Comparison of ENCODE assay signal across 10 mouse cellular contexts in the genomic region with DNA sequence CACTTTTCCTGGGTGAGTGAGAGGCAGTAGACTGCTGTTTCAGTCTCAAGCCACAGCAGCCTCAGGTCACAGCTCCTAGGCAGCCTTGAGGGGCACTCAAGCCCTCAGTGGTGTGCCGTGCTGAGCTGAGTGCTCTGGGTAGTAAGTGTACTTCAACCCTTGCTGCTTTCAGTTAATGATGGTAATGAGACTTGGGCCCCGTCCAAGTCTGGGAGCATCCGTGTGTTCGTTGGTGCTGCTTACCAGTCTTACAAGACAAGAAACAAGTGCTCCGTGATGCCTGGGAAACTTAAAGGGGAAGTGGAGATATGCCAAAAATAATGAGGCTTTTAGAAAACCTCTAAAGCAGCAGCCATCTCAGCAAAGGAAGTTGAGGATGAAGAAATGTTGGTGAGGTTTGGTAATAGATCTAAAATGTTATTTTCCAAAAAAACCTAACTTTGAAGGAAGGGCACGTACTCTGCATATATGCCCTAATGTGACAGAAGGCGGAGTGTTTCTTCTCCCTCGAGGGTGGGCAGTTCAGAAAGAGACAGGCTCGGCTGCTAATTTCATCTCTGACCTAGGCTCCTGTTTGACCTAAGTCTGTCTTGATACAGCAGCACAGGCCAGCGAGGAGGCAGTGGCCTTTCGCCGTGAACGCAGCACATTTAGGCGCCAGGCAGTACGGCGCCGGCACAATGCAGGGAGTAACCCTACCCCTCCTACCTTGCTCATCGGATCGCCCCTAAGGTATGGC.
A peak's percentile ranks its signal among the peaks of the same experiment; 100 is the strongest.
DNase-seq lines count a peak whose midpoint lies in the region; ATAC-seq lines count a peak whose summit lies in the region.
"Had no signal": no experiment of that assay in that cellular context is flagged by ENCODE, and none has a peak within 500 bp of the region (broad histone marks: within the 10 kb centered on the region; RNA-seq: fewer than 3 reads in every experiment).

No protein-coding gene starts in this region.

- ATAC-seq in forebrain, embryonic 13.5 days = 0 out of 2 replicates have a peak, but pooled peaks have one; percentile 45
- no peak for ATAC-seq in forebrain, embryonic 16.5 days
- peak; percentile 72 for ATAC-seq in lung, embryonic 16.5 days (ENCODE audit: low read depth)
- peak; percentile 54; the same call in 1 of the 2 replicates for ATAC-seq in kidney, embryonic 16.5 days (ENCODE audit: low FRiP score, low TSS enrichment)
- peak; percentile 41; the same call in 1 of the 2 replicates for ATAC-seq in neutrophil, adult 5-6 weeks (ENCODE audit: extremely low read depth, insufficient number of reproducible peaks, low FRiP score, poor library complexity, severe bottlenecking)

- 71% methylated on average over 19 of the region's 19 CpGs for WGBS in forebrain, embryonic 13.5 days
- 63% methylated on average over 19 of the region's 19 CpGs for WGBS in forebrain, embryonic 16.5 days
- 66% methylated on average over 19 of the region's 19 CpGs for WGBS in lung, embryonic 16.5 days
- 72% methylated on average over 19 of the region's 19 CpGs for WGBS in kidney, embryonic 16.5 days

- H3K4me2 ChIP-seq in forebrain, embryonic 13.5 days = no peak overlapping the region
- H3K4me2 ChIP-seq in forebrain, embryonic 16.5 days (ENCODE audit: low read length) = no peak overlapping the region
- no peak overlapping the region for H3K4me2 ChIP-seq in lung, embryonic 16.5 days (ENCODE audit: low read depth, low read length)
- no peak overlapping the region for H3K4me2 ChIP-seq in kidney, embryonic 16.5 days (replicated peaks; ENCODE audit: low read depth, low read length)
- H3K4me2 ChIP-seq: hindbrain, embryonic 14.5 days had no signal

- H3K27ac ChIP-seq in forebrain, embryonic 13.5 days = no peak overlapping the region
- H3K27ac ChIP-seq in forebrain, embryonic 16.5 days (ENCODE audit: low read length) = no peak overlapping the region
- peak overlapping the region; percentile 45 for H3K27ac ChIP-seq in lung, embryonic 16.5 days (ENCODE audit: low read length)
- no peak overlapping the region for H3K27ac ChIP-seq in kidney, embryonic 16.5 days (ENCODE audit: low read length)
- H3K27ac ChIP-seq: hindbrain, embryonic 14.5 days had no signal

- H3K4me1 ChIP-seq in forebrain, embryonic 13.5 days = peaks cover 14% of the 10 kb centered on the region
- peaks cover 12% of the 10 kb centered on the region for H3K4me1 ChIP-seq in forebrain, embryonic 16.5 days (replicated peaks; ENCODE audit: control insufficient read depth, insufficient read depth, low read length)
- H3K4me1 ChIP-seq in lung, embryonic 16.5 days (replicated peaks; ENCODE audit: control insufficient read depth, insufficient read depth, low read length) = peaks cover 11% of the 10 kb centered on the region
- H3K4me1 ChIP-seq in kidney, embryonic 16.5 days (ENCODE audit: insufficient read depth, low read length) = peaks cover 8% of the 10 kb centered on the region; the same call in 1 of the 2 replicates

- H3K36me3 ChIP-seq in forebrain, embryonic 13.5 days (ENCODE audit: poor library complexity, severe bottlenecking) = no peaks in the 10 kb centered on the region
- H3K36me3 ChIP-seq in forebrain, embryonic 16.5 days (ENCODE audit: control insufficient read depth, insufficient read depth) = no peaks in the 10 kb centered on the region
- 0 out of 2 replicates have a peak, but pooled peaks cover 2% of the 10 kb centered on the region for H3K36me3 ChIP-seq in lung, embryonic 16.5 days (ENCODE audit: control insufficient read depth, insufficient read depth, low read length)
- H3K36me3 ChIP-seq in kidney, embryonic 16.5 days (ENCODE audit: insufficient read depth, low read length) = no peaks in the 10 kb centered on the region

- H3K9ac ChIP-seq in forebrain, embryonic 13.5 days = no peak overlapping the region
- no peak overlapping the region for H3K9ac ChIP-seq in forebrain, embryonic 16.5 days (replicated peaks; ENCODE audit: low read depth, low read length)
- H3K9ac ChIP-seq in lung, embryonic 16.5 days (ENCODE audit: low read length) = no peak overlapping the region
- no peak overlapping the region for H3K9ac ChIP-seq in kidney, embryonic 16.5 days (replicated peaks; ENCODE audit: low read length)
- H3K9ac ChIP-seq: hindbrain, embryonic 14.5 days had no signal

- no peaks in the 10 kb centered on the region for H3K27me3 ChIP-seq in forebrain, embryonic 13.5 days
- H3K27me3 ChIP-seq in forebrain, embryonic 16.5 days (replicated peaks; ENCODE audit: control insufficient read depth, insufficient read depth, low read length) = no peaks in the 10 kb centered on the region
- H3K27me3 ChIP-seq in lung, embryonic 16.5 days (ENCODE audit: control insufficient read depth, insufficient read depth, low read depth, low read length) = no peaks in the 10 kb centered on the region
- no peaks in the 10 kb centered on the region for H3K27me3 ChIP-seq in kidney, embryonic 16.5 days (ENCODE audit: insufficient read depth, low read length)

- H3K4me3 ChIP-seq in forebrain, embryonic 13.5 days = no peak overlapping the region
- no peak overlapping the region for H3K4me3 ChIP-seq in forebrain, embryonic 16.5 days (replicated peaks; ENCODE audit: low read length)
- H3K4me3 ChIP-seq in lung, embryonic 16.5 days (ENCODE audit: low read length) = no peak overlapping the region
- H3K4me3 ChIP-seq in kidney, embryonic 16.5 days (ENCODE audit: low read length) = no peak overlapping the region

- DNase-seq in lung, postnatal 10 days = no peak
- DNase-seq in ovary, adult 18-20 months (ENCODE audit: low spot score) = no peak
- no peak for DNase-seq in ovary, postnatal 10 days (ENCODE audit: low spot score)
- DNase-seq: cerebellum, postnatal 14 days had no signal

- no peaks in the 10 kb centered on the region for H3K9me3 ChIP-seq in forebrain, embryonic 13.5 days (replicated peaks)
- H3K9me3 ChIP-seq in forebrain, embryonic 16.5 days (ENCODE audit: control insufficient read depth, low read length) = no peaks in the 10 kb centered on the region
- no peaks in the 10 kb centered on the region for H3K9me3 ChIP-seq in lung, embryonic 16.5 days (ENCODE audit: control insufficient read depth, low read length)
- H3K9me3 ChIP-seq in kidney, embryonic 16.5 days (ENCODE audit: low read length) = no peaks in the 10 kb centered on the region
